Mouse (Mus musculus) intestine, embryonic 16.5 days (tissue): ENCODE results near the gene Map2. TPM values are rescaled to one million over a fixed set of nuclear protein-coding genes. Genes with fewer than 3 reads are reported as not detected.

Experiments
- ATAC-seq: fragments of 200-750 bp; cut with Nextera tagmentation; 2 replicates; pipeline ENCODE4 v1.8.0; 2017; ENCODE audit warnings: moderate TSS enrichment, moderate library complexity
- H3K27ac ChIP-seq: fragments of 300-500 bp; sonication (generic); 2 replicates; pipeline ENCODE4 v1.5.1; 2014; ENCODE audit warnings: mild to moderate bottlenecking, low read length
- H3K27me3 ChIP-seq: fragments of 300-500 bp; sonication (generic); replicated peaks from 2 replicates; pipeline ENCODE4 v1.6.1; 2014; ENCODE audit warnings: low read length, control low read depth, mixed read lengths; ENCODE audit not compliant: control insufficient read depth, insufficient read depth
- H3K36me3 ChIP-seq: fragments of 300-500 bp; sonication (generic); 2 replicates; pipeline ENCODE4 v1.6.1; 2014; ENCODE audit warnings: low read length, control low read depth; ENCODE audit not compliant: control insufficient read depth, insufficient read depth
- H3K4me1 ChIP-seq: fragments of 300-500 bp; sonication (generic); 2 replicates; pipeline ENCODE4 v1.6.1; 2014; ENCODE audit warnings: low read length, control low read depth, mixed read lengths; ENCODE audit not compliant: control insufficient read depth, insufficient read depth
- H3K4me2 ChIP-seq: fragments of 300-500 bp; sonication (generic); 2 replicates; pipeline ENCODE4 v1.6.1; 2014; ENCODE audit warnings: low read depth, low read length, control low read depth
- H3K4me3 ChIP-seq: fragments of 300-500 bp; sonication (generic); 2 replicates; pipeline ENCODE4 v1.5.1; 2014; ENCODE audit warnings: mild to moderate bottlenecking, low read length
- H3K9ac ChIP-seq: fragments of 300-500 bp; sonication (generic); 2 replicates; pipeline ENCODE4 v1.6.1; 2014; ENCODE audit warnings: low read depth, low read length
- H3K9me3 ChIP-seq: fragments of 300-500 bp; sonication (generic); 2 replicates; pipeline ENCODE4 v1.6.1; 2016; ENCODE audit warnings: low read length, control low read depth; ENCODE audit not compliant: control insufficient read depth
- WGBS: fragments of 180-500 bp; shearing (Covaris S2); extraction: QIAGEN DNeasy Blood & Tissue Kit; methylation state at CpG from one replicate; pipeline ENCODE4 v1.1.7; 2014; 5-methylcytosine and 5-hydroxymethylcytosine counted together
- polyA plus RNA-seq: library from polyadenylated mRNA; unstranded; fragments of >200 nt; fragmentation: Nextera tagmentation; extraction: Ambion mirVana; gene quantifications from 2 replicates; pipeline ENCODE4 v1.2.1, GENCODE M21; 2015

Gene Map2
- polyA plus RNA-seq, 1 experiment from 2014 or later = 9.5 TPM

GRCm38 (mm10) chr1:66449471-66449870 lies 274.4 kb downstream of the Map2 start:
- no peak overlapping the region for H3K9ac ChIP-seq
- H3K4me3 ChIP-seq = no peak overlapping the region
- H3K4me1 ChIP-seq = no peaks in the 10 kb centered on the region
- H3K9me3 ChIP-seq = no peaks in the 10 kb centered on the region
- H3K36me3 ChIP-seq = no peaks in the 10 kb centered on the region
- no peak overlapping the region for H3K27ac ChIP-seq
- no peak overlapping the region for H3K4me2 ChIP-seq
- no peak for ATAC-seq
- 82% methylated on average over 2 of the region's 2 CpGs for WGBS
- no peaks in the 10 kb centered on the region for H3K27me3 ChIP-seq

DNA sequence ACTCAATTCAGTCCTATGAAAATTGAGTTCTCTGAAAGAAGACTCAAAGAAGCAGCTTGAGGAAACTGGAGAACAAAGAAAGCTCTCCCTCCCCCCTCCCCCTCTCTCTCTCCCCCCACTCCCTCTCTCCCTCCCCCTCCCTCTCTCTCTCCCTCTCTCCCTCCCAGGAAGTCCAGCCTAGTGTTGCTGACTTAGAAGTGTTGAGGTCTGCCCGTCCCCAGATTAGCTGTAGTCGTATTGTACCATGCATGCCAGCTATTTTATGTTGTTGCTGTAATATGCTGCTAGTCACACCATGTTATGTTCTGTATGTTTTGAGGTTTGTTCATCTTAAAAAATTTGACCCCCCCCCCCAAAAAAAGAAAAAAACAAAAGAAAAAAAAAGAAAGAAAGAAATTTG lies 281.5 kb downstream of the Map2 start:
- no peak for ATAC-seq
- Histone ChIP-seq H3K27me3 (no peaks in the 10 kb centered on the region), H3K9me3 (no peaks in the 10 kb centered on the region), H3K4me1 (no peaks in the 10 kb centered on the region), H3K36me3 (no peaks in the 10 kb centered on the region), H3K9ac (no peak overlapping the region), H3K4me2 (no peak overlapping the region), H3K4me3 (no peak overlapping the region), H3K27ac (no peak overlapping the region)
- WGBS = 28% methylated on average over 2 of the region's 2 CpGs

DNA sequence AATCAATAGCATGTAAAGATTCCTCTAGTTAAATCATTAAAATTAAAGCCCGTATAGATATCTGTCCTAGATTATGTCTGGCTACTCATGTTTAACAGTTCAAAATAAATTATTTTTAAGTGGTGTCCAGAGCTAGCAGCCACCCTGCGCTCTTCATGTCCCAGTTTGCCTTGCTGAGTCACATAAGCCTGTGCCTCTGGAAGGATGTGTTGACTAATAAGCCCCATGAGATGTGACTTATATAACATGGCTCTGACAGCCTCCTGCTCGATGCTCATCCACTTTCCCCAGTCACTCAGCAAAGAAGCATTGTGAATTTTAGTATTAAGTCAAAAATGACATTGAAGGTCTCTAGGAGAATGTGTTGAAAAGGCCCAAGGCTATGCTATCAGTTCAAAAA lies 282.7 kb downstream of the Map2 start:
- H3K4me2 ChIP-seq = no peak overlapping the region
- H3K27me3 ChIP-seq = no peaks in the 10 kb centered on the region
- WGBS = 77% methylated on average over 3 of the region's 3 CpGs
- no peak overlapping the region for H3K9ac ChIP-seq
- H3K9me3 ChIP-seq = no peaks in the 10 kb centered on the region
- no peak overlapping the region for H3K4me3 ChIP-seq
- H3K27ac ChIP-seq = no peak overlapping the region
- no peaks in the 10 kb centered on the region for H3K36me3 ChIP-seq
- H3K4me1 ChIP-seq = no peaks in the 10 kb centered on the region
- no peak for ATAC-seq

GRCm38 (mm10) chr1:66459394-66459793 lies 284.3 kb downstream of the Map2 start:
- H3K4me1 ChIP-seq = no peaks in the 10 kb centered on the region
- ATAC-seq = no peak
- no peaks in the 10 kb centered on the region for H3K9me3 ChIP-seq
- H3K36me3 ChIP-seq = no peaks in the 10 kb centered on the region
- 58% methylated on average over 3 of the region's 3 CpGs for WGBS
- no peak overlapping the region for H3K4me2 ChIP-seq
- H3K27ac ChIP-seq = no peak overlapping the region
- no peaks in the 10 kb centered on the region for H3K27me3 ChIP-seq
- H3K4me3 ChIP-seq = no peak overlapping the region
- no peak overlapping the region for H3K9ac ChIP-seq

DNA sequence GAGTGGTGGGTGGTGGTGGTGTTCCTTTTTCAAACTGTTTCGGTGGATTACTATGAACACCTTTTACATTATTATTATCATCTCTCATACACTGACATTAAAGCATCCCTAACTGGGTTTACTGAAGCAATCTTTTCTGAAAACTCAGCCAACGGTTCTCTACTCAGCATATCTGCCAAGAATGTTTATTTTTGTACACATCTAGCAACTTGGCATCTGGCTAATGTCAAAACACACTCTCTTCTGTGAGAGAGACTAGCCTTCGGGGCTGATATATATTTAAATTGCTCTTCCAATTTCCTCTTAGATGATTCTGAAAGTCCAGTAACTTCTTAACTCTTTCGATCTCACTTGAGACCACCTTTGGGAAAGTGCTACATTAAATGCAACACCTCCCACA lies 285.8 kb downstream of the Map2 start:
- H3K4me2 ChIP-seq = no peak overlapping the region
- no peaks in the 10 kb centered on the region for H3K27me3 ChIP-seq
- no peak overlapping the region for H3K27ac ChIP-seq
- H3K4me1 ChIP-seq = no peaks in the 10 kb centered on the region
- 62% methylated on average over 4 of the region's 4 CpGs for WGBS
- no peak overlapping the region for H3K9ac ChIP-seq
- no peak for ATAC-seq
- no peaks in the 10 kb centered on the region for H3K36me3 ChIP-seq
- H3K9me3 ChIP-seq = no peaks in the 10 kb centered on the region
- no peak overlapping the region for H3K4me3 ChIP-seq

- Histone ChIP-seq H3K4me1 (peaks cover 8% of the 10 kb centered on the region; the same call in 1 of the 2 replicates), H3K27me3 (peaks cover 8% of the 10 kb centered on the region), H3K9ac (peak within 1 kb of the TSS; percentile 43; the same call in 1 of the 2 replicates), H3K27ac (no peak within 1 kb of the TSS), H3K4me3 (peak within 1 kb of the TSS; percentile 51), H3K4me2 (peak within 1 kb of the TSS; percentile 87), H3K9me3 (no peaks in the 10 kb centered on the region), H3K36me3 (no peaks in the 10 kb centered on the region)
- WGBS = under 1% methylated on average over 62 of the region's 83 CpGs
- peak; percentile 94 for ATAC-seq
These were observed 293.0 kb downstream of the Map2 start, which contains the start of gene Unc80 for GRCm38 (mm10) chr1:66467821-66468703. TSS of gene Unc80 (plus strand) at chr1:66468367.

GRCm38 (mm10) chr1:66468704-66469020 lies 293.6 kb downstream of the Map2 start:
- no peak for ATAC-seq
- Histone ChIP-seq H3K9ac (no peak overlapping the region), H3K27me3 (peaks cover 8% of the 10 kb centered on the region), H3K4me3 (peak overlapping the region; percentile 51), H3K9me3 (no peaks in the 10 kb centered on the region), H3K27ac (no peak overlapping the region), H3K4me1 (peaks cover 8% of the 10 kb centered on the region; the same call in 1 of the 2 replicates), H3K4me2 (peak overlapping the region; percentile 87), H3K36me3 (no peaks in the 10 kb centered on the region)
- 12% methylated on average over 3 of the region's 3 CpGs for WGBS

DNA sequence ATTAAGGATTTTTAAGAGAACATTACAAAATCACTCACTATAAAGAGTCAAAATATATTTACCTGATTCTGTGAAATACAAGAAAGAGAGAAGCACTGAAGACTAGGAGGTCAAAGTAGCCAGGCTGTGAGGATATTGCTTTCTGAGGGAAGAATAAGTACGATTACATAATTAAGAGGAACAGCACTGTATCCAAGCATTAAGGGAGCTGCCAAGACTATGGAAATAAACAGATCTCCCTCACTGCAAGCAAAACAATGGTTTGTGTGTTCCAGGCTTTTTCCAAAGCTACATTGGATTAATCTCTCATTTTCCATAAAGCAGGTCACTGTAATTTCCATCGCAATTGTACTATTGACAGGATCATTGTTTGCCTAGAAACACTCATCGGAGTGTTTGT lies 307.7 kb downstream of the Map2 start:
- no peak overlapping the region for H3K4me2 ChIP-seq
- H3K27me3 ChIP-seq = no peaks in the 10 kb centered on the region
- H3K36me3 ChIP-seq = no peaks in the 10 kb centered on the region
- no peaks in the 10 kb centered on the region for H3K9me3 ChIP-seq
- no peaks in the 10 kb centered on the region for H3K4me1 ChIP-seq
- no peak overlapping the region for H3K9ac ChIP-seq
- WGBS = 79% methylated on average over 3 of the region's 3 CpGs
- no peak overlapping the region for H3K27ac ChIP-seq
- no peak for ATAC-seq
- H3K4me3 ChIP-seq = no peak overlapping the region
